8 mouse cellular contexts compared by ENCODE assay signal in the genomic region with DNA sequence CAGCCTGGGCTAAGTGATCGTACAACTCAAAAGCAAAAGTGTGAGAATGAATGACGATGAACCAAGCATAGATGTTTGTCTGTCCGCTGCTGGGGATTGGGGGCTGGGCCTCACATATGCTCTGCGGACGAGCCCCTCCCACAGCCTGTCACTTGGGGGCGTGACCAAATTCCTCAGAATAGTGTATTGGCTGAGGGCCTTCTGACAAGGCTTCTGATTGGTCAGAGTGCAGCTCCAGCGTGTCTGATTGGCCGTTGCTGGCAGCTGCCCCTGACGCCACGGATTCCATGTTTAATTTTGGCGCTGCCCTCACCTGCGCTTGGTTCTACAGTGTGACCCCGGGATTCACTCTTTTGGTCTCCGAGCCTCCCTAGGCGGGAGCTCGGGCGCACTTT. TPM values are rescaled to one million over a fixed set of nuclear protein-coding genes. Genes with fewer than 3 reads are reported as not detected.
A peak's percentile ranks its signal among the peaks of the same experiment; 100 is the strongest.
DNase-seq lines count a peak whose midpoint lies in the region; ATAC-seq lines count a peak whose summit lies in the region.

No protein-coding gene starts in this region.

- H3K4me2 ChIP-seq in heart, embryonic 15.5 days: peak overlapping the region; percentile 58
- H3K4me2 ChIP-seq in liver, embryonic 13.5 days: peak overlapping the region; percentile 50
- H3K4me2 ChIP-seq in stomach, embryonic 16.5 days (ENCODE audit: low read depth, low read length): peak overlapping the region; percentile 58

- no peaks in the 10 kb centered on the region for H3K36me3 ChIP-seq in forebrain, embryonic 10.5 days (replicated peaks)
- H3K36me3 ChIP-seq in heart, embryonic 15.5 days: no peaks in the 10 kb centered on the region
- H3K36me3 ChIP-seq in liver, embryonic 13.5 days: no peaks in the 10 kb centered on the region
- H3K36me3 ChIP-seq in stomach, embryonic 16.5 days (ENCODE audit: control insufficient read depth, insufficient read depth, low read length): no peaks in the 10 kb centered on the region

- no peaks in the 10 kb centered on the region for H3K9me3 ChIP-seq in forebrain, embryonic 10.5 days
- no peaks in the 10 kb centered on the region for H3K9me3 ChIP-seq in heart, embryonic 15.5 days (replicated peaks)
- H3K9me3 ChIP-seq in liver, embryonic 13.5 days (replicated peaks): no peaks in the 10 kb centered on the region
- no peaks in the 10 kb centered on the region for H3K9me3 ChIP-seq in stomach, embryonic 16.5 days (replicated peaks; ENCODE audit: control insufficient read depth, low read length)

- peak; percentile 45 for DNase-seq in c-Kit-negative CD71-positive TER-119-positive erythroid progenitor cells, embryonic 14.5 days (ENCODE audit: low read depth, low spot score)
- DNase-seq in forebrain, embryonic 10.5 days (ENCODE audit: extremely low spot score, low spot score): peak; percentile 78
- DNase-seq in kidney, postnatal 14 days: peak; percentile 97
- peak; percentile 76 for DNase-seq in liver, embryonic 13.5 days
- DNase-seq in natural killer cell, adult 2 months (ENCODE audit: low spot score in 2 of 2): peak; percentile 94 to 95

- ATAC-seq in CD4-positive, CD25-positive, alpha-beta regulatory T cell, adult 4 months: peak; percentile 86
- ATAC-seq in heart, embryonic 15.5 days (replicated peaks; ENCODE audit: insufficient number of reproducible peaks, insufficient read depth, low FRiP score, low read depth): peak; percentile 78
- peak; percentile 70 for ATAC-seq in liver, embryonic 13.5 days (ENCODE audit: low read depth)
- ATAC-seq in stomach, embryonic 16.5 days (ENCODE audit: insufficient read depth, low FRiP score): peak; percentile 85

- peaks cover 70% of the 10 kb centered on the region for H3K27me3 ChIP-seq in forebrain, embryonic 10.5 days (ENCODE audit: poor library complexity, severe bottlenecking)
- no peaks in the 10 kb centered on the region for H3K27me3 ChIP-seq in heart, embryonic 15.5 days
- H3K27me3 ChIP-seq in liver, embryonic 13.5 days: peaks cover 51% of the 10 kb centered on the region
- H3K27me3 ChIP-seq in stomach, embryonic 16.5 days (ENCODE audit: control insufficient read depth, insufficient read depth, low read length): no peaks in the 10 kb centered on the region

- WGBS in forebrain, embryonic 10.5 days: 6% methylated on average over 17 of the region's 17 CpGs
- whole genome bisulfite sequencing in heart, embryonic 15.5 days: 5% methylated on average over 17 of the region's 17 CpGs
- WGBS in liver, embryonic 13.5 days (ENCODE audit: insufficient replicate concordance): 3% methylated on average over 17 of the region's 17 CpGs
- WGBS in stomach, embryonic 16.5 days: 4% methylated on average over 17 of the region's 17 CpGs

- peak overlapping the region; percentile 39 for H3K4me3 ChIP-seq in forebrain, embryonic 10.5 days
- H3K4me3 ChIP-seq in heart, embryonic 15.5 days: peak overlapping the region; percentile 25
- H3K4me3 ChIP-seq in liver, embryonic 13.5 days (replicated peaks): 0 out of 2 replicates have a peak overlapping the region, but pooled peaks have one; percentile 17
- peak overlapping the region; percentile 33 for H3K4me3 ChIP-seq in stomach, embryonic 16.5 days (replicated peaks; ENCODE audit: low read length)

- H3K9ac ChIP-seq in heart, embryonic 15.5 days: peak overlapping the region; percentile 32; the same call in 1 of the 2 replicates
- H3K9ac ChIP-seq in liver, embryonic 13.5 days: no peak overlapping the region
- H3K9ac ChIP-seq in stomach, embryonic 16.5 days (ENCODE audit: low read length): peak overlapping the region; percentile 66

- H3K4me1 ChIP-seq in forebrain, embryonic 10.5 days: peaks cover 42% of the 10 kb centered on the region
- peaks cover 52% of the 10 kb centered on the region for H3K4me1 ChIP-seq in heart, embryonic 15.5 days (replicated peaks)
- peaks cover 53% of the 10 kb centered on the region for H3K4me1 ChIP-seq in liver, embryonic 13.5 days (replicated peaks)
- peaks cover 27% of the 10 kb centered on the region for H3K4me1 ChIP-seq in stomach, embryonic 16.5 days (ENCODE audit: control insufficient read depth, insufficient read depth, low read length)

- H3K27ac ChIP-seq in forebrain, embryonic 10.5 days: peak overlapping the region; percentile 73
- H3K27ac ChIP-seq in heart, embryonic 15.5 days: no peak overlapping the region; the same call in 1 of the 2 replicates
- no peak overlapping the region for H3K27ac ChIP-seq in liver, embryonic 13.5 days
- no peak overlapping the region for H3K27ac ChIP-seq in stomach, embryonic 16.5 days (ENCODE audit: low read length)

RNA-seq across cellular contexts. Expression of a gene that starts 22.6 kb away (rescaled TPM):
- 10 to 100 TPM; 14.2 to 19.2 TPM for polyA plus RNA-seq in CD4-positive, CD25-positive, alpha-beta regulatory T cell, adult 4 months (2017; shearing (Covaris generic))
- polyA plus RNA-seq in forebrain, embryonic 10.5 days (2016; fragmentation: Nextera tagmentation; extraction: Ambion mirVana): 7.3 and 8.6 TPM in 2 replicates
- polyA plus RNA-seq in heart, embryonic 15.5 days (2015; fragmentation: Nextera tagmentation; extraction: Ambion mirVana): 60.9 and 71.2 TPM in 2 replicates
- polyA plus RNA-seq in liver, embryonic 13.5 days (2015; fragmentation: Nextera tagmentation; extraction: Ambion mirVana): 9.8 and 9.9 TPM in 2 replicates
- 74.8 and 82.5 TPM in 2 replicates for polyA plus RNA-seq in stomach, embryonic 16.5 days (2015; fragmentation: Nextera tagmentation; extraction: Ambion mirVana)

RNA-seq across cellular contexts. Expression of a gene that starts 40.0 kb away (rescaled TPM):
- polyA plus RNA-seq in CD4-positive, CD25-positive, alpha-beta regulatory T cell, adult 4 months (2017; shearing (Covaris generic)): 10 to 100 TPM in 1 of 2 experiments, 1 to 10 TPM in 1; 9.0 to 10.8 TPM
- 1.6 and 1.9 TPM in 2 replicates for polyA plus RNA-seq in forebrain, embryonic 10.5 days (2016; fragmentation: Nextera tagmentation; extraction: Ambion mirVana)
- polyA plus RNA-seq in heart, embryonic 15.5 days (2015; fragmentation: Nextera tagmentation; extraction: Ambion mirVana): 3.9 and 4.1 TPM in 2 replicates
- polyA plus RNA-seq in liver, embryonic 13.5 days (2015; fragmentation: Nextera tagmentation; extraction: Ambion mirVana): 1.8 TPM in 2 replicates
- 61.8 and 65.3 TPM in 2 replicates for polyA plus RNA-seq in stomach, embryonic 16.5 days (2015; fragmentation: Nextera tagmentation; extraction: Ambion mirVana)

RNA-seq across cellular contexts. Expression of a gene that starts 44.1 kb away (rescaled TPM):
- polyA plus RNA-seq in CD4-positive, CD25-positive, alpha-beta regulatory T cell, adult 4 months (2017; shearing (Covaris generic)): 1 to 10 TPM in 1 of 2 experiments, under 1 TPM in 1; 0.71 to 2.3 TPM
- 0.78 and 1.4 TPM in 2 replicates for polyA plus RNA-seq in forebrain, embryonic 10.5 days (2016; fragmentation: Nextera tagmentation; extraction: Ambion mirVana)
- 0.84 and 0.91 TPM in 2 replicates for polyA plus RNA-seq in heart, embryonic 15.5 days (2015; fragmentation: Nextera tagmentation; extraction: Ambion mirVana)
- 0.93 TPM in 1 of 2 replicates, not detected in the other for polyA plus RNA-seq in liver, embryonic 13.5 days (2015; fragmentation: Nextera tagmentation; extraction: Ambion mirVana)
- 1.3 and 1.5 TPM in 2 replicates for polyA plus RNA-seq in stomach, embryonic 16.5 days (2015; fragmentation: Nextera tagmentation; extraction: Ambion mirVana)

RNA-seq across cellular contexts. Expression of a gene that starts 48.6 kb away (rescaled TPM):
- polyA plus RNA-seq in CD4-positive, CD25-positive, alpha-beta regulatory T cell, adult 4 months (2017; shearing (Covaris generic)): 1 to 10 TPM; 2.2 to 3.7 TPM
- polyA plus RNA-seq in forebrain, embryonic 10.5 days (2016; fragmentation: Nextera tagmentation; extraction: Ambion mirVana): 2.6 and 3.1 TPM in 2 replicates
- polyA plus RNA-seq in heart, embryonic 15.5 days (2015; fragmentation: Nextera tagmentation; extraction: Ambion mirVana): 2.2 and 2.3 TPM in 2 replicates
- 0.86 and 0.89 TPM in 2 replicates for polyA plus RNA-seq in liver, embryonic 13.5 days (2015; fragmentation: Nextera tagmentation; extraction: Ambion mirVana)
- polyA plus RNA-seq in stomach, embryonic 16.5 days (2015; fragmentation: Nextera tagmentation; extraction: Ambion mirVana): 3.0 and 3.8 TPM in 2 replicates

RNA-seq across cellular contexts. Expression of a gene that starts 48.6 kb away (rescaled TPM):
- polyA plus RNA-seq in CD4-positive, CD25-positive, alpha-beta regulatory T cell, adult 4 months (2017; shearing (Covaris generic)): 10 to 100 TPM in 1 of 2 experiments, 1 to 10 TPM in 1; 9.4 to 13.9 TPM
- polyA plus RNA-seq in forebrain, embryonic 10.5 days (2016; fragmentation: Nextera tagmentation; extraction: Ambion mirVana): 96.8 and 97.9 TPM in 2 replicates
- 65.2 and 79.9 TPM in 2 replicates for polyA plus RNA-seq in heart, embryonic 15.5 days (2015; fragmentation: Nextera tagmentation; extraction: Ambion mirVana)
- 61.1 and 68.7 TPM in 2 replicates for polyA plus RNA-seq in liver, embryonic 13.5 days (2015; fragmentation: Nextera tagmentation; extraction: Ambion mirVana)
- polyA plus RNA-seq in stomach, embryonic 16.5 days (2015; fragmentation: Nextera tagmentation; extraction: Ambion mirVana): 77.4 and 79.6 TPM in 2 replicates

Comparison
In these comparisons a context has a peak if more than half of its experiments do, and no peak if none do; other contexts are left out.
1. DNase-seq: peak in every context shown above with its lines; median percentile 97 in kidney, postnatal 14 days; 94 in natural killer cell, adult 2 months; 78 in forebrain, embryonic 10.5 days; 76 in liver, embryonic 13.5 days; 45 in c-Kit-negative CD71-positive TER-119-positive erythroid progenitor cells, embryonic 14.5 days.